Mouse (Mus musculus) heart, embryonic 11.5 days (tissue): ENCODE data around the gene Gm8113. TPM values are rescaled to one million over a fixed set of nuclear protein-coding genes. Genes with fewer than 3 reads are reported as not detected.
"Not testable (repeated sequence)": the region's sequence is repeated elsewhere in the genome, so short reads cannot be mapped to it uniquely, and the experiment has no call there.

Experiments used
- ATAC-seq: fragments of 200-750 bp; cut with Nextera tagmentation; replicated peaks from 2 replicates; pipeline ENCODE4 v1.8.0; 2017; ENCODE audit warnings: moderate library complexity; ENCODE audit not compliant: insufficient number of reproducible peaks, low FRiP score, low TSS enrichment
- H3K27ac ChIP-seq: fragments of 300-500 bp; sonication (generic); 2 replicates; pipeline ENCODE4 v1.5.1; 2014; ENCODE audit warnings: mild to moderate bottlenecking, low read depth, low read length
- H3K27me3 ChIP-seq: fragments of 300-500 bp; sonication (generic); 2 replicates; pipeline ENCODE4 v1.6.1; 2014; ENCODE audit warnings: mild to moderate bottlenecking, low read length, mixed read lengths; ENCODE audit not compliant: control insufficient read depth, insufficient read depth
- H3K36me3 ChIP-seq: fragments of 300-500 bp; sonication (generic); 2 replicates; pipeline ENCODE4 v1.6.1; 2014; ENCODE audit warnings: mild to moderate bottlenecking, low read length, moderate library complexity, mixed read lengths; ENCODE audit not compliant: control insufficient read depth, insufficient read depth
- H3K4me1 ChIP-seq: fragments of 300-500 bp; sonication (generic); 2 replicates; pipeline ENCODE4 v1.6.1; 2014; ENCODE audit warnings: low read length; ENCODE audit not compliant: control insufficient read depth, insufficient read depth
- H3K4me2 ChIP-seq: fragments of 300-500 bp; sonication (generic); 2 replicates; pipeline ENCODE4 v1.6.1; 2014; ENCODE audit warnings: mild to moderate bottlenecking, moderate library complexity
- H3K4me3 ChIP-seq: fragments of 300-500 bp; sonication (generic); 2 replicates; pipeline ENCODE4 v1.5.1; 2014; ENCODE audit warnings: low read depth, low read length
- H3K9ac ChIP-seq: fragments of 300-500 bp; sonication (generic); 2 replicates; pipeline ENCODE4 v1.6.1; 2014; ENCODE audit warnings: mild to moderate bottlenecking, low read depth, low read length, moderate library complexity
- H3K9me3 ChIP-seq: fragments of 300-500 bp; sonication (generic); replicated peaks from 2 replicates; pipeline ENCODE4 v1.6.1; 2016; ENCODE audit warnings: low read length; ENCODE audit not compliant: control insufficient read depth
- WGBS: fragments of 180-500 bp; shearing (Covaris S2); extraction: QIAGEN DNeasy Blood & Tissue Kit; methylation state at CpG from one replicate; pipeline ENCODE4 v1.1.7; 2014; ENCODE audit not compliant: insufficient replicate concordance; 5-methylcytosine and 5-hydroxymethylcytosine counted together
- polyA plus RNA-seq: library from polyadenylated mRNA; unstranded; fragments of >200 nt; fragmentation: Nextera tagmentation; extraction: Ambion mirVana; gene quantifications from 2 replicates; pipeline ENCODE4 v1.2.1, GENCODE M21; 2014

Gm8113 gene
- polyA plus RNA-seq, 1 experiment from 2014 or later = 27.7 TPM

- not testable (repeated sequence) for H3K9ac ChIP-seq, H3K27me3 ChIP-seq, ATAC-seq, H3K4me1 ChIP-seq, H3K36me3 ChIP-seq, H3K4me2 ChIP-seq, H3K9me3 ChIP-seq, H3K4me3 ChIP-seq, H3K27ac ChIP-seq
- 78% methylated on average over 3 of the region's 3 CpGs for WGBS
Observed at GRCm38 (mm10) chr14:43923459-43923858, 1.7 kb upstream of the Gm8113 start, which contains the start of gene Ear10. Gene Ear10 (minus strand): TSS chr14:43923559.

GRCm38 (mm10) chr14:43925404-43925950 is 287 bp downstream of the Gm8113 start:
- H3K27ac ChIP-seq = peak overlapping the region; percentile 91
- H3K9ac ChIP-seq = peak overlapping the region; percentile 80
- H3K27me3 ChIP-seq, H3K9me3 ChIP-seq, H3K36me3 ChIP-seq, H3K4me1 ChIP-seq: not testable (repeated sequence)
- H3K4me3 ChIP-seq = peak overlapping the region; percentile 46
- peak overlapping the region; percentile 58 for H3K4me2 ChIP-seq
- 0 out of 2 replicates have a peak, but pooled peaks have one; percentile 55 for ATAC-seq
- 5% methylated on average over 21 of the region's 21 CpGs for WGBS

- not testable (repeated sequence) for H3K9ac ChIP-seq, H3K4me3 ChIP-seq, H3K27me3 ChIP-seq, ATAC-seq, H3K9me3 ChIP-seq, H3K4me2 ChIP-seq, H3K36me3 ChIP-seq, H3K27ac ChIP-seq, H3K4me1 ChIP-seq
- 12% methylated on average over 8 of the region's 8 CpGs for WGBS
Observed at GRCm38 (mm10) chr14:43932991-43933390, 7.8 kb downstream of the Gm8113 start.

DNA sequence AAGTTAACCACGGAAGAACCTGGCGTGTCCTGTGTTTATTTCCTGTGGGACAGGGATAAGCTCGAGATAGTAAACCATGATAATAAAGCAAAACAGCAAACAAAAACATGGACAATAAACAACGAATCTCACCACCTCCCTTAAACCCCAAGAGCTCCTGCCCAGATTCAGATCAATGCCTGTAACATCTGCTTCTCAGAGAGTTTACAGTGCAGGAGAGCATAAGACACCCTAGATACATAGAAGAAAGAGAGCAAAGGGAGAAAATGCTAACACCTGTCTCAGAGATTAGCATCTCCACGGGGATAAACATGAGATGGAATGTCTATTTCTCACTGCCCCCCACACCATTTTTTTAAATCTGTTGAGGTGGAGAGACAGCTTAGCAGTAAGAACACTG is 8.2 kb downstream of the Gm8113 start:
- not testable (repeated sequence) for ATAC-seq, H3K4me1 ChIP-seq, H3K4me2 ChIP-seq, H3K27me3 ChIP-seq, H3K36me3 ChIP-seq, H3K4me3 ChIP-seq, H3K27ac ChIP-seq, H3K9ac ChIP-seq, H3K9me3 ChIP-seq
- WGBS = 54% methylated on average over 5 of the region's 5 CpGs

DNA sequence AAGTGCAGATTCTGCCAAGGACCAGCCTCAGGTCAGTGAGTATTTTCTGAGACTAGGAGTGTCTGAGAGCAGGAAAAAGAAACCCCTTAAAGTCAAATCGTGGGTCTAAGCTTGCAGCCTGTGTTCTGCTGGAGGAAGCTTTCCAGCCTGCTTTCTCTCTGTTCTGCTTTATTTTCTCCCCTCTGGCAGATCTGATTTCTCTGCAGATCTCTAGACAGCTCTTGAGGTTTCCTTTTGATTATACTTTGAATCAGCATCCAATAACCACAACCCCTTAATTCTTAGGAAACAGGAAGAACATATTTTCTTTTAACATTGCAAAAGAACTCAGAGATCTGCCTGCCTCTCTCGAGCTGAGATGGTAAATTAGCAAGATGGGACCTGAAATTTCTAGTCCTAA is 28.2 kb downstream of the Gm8113 start:
- WGBS = 56% methylated on average over 2 of the region's 2 CpGs
- H3K4me1 ChIP-seq, ATAC-seq, H3K27ac ChIP-seq, H3K4me2 ChIP-seq, H3K9ac ChIP-seq, H3K36me3 ChIP-seq, H3K9me3 ChIP-seq, H3K27me3 ChIP-seq, H3K4me3 ChIP-seq: not testable (repeated sequence)

DNA sequence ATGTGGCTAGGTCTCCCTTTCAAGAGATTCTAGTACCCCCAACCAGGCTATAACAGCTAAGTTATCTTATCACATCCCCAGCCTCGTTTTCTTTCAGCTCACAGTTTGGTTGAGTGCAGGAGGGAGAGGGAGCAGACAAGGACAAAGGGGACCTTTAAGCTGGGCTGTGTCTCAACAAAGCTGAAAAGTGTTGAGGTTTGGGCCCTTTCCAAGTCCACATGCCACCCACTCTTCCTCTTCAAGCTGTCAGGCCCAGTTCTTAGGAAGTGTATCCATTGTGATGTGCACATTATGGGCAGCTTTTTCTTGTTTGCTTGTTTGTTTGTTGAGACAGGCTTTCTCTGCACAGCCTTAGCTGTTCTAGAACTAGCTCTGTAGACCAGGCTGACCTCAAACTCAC is 29.9 kb downstream of the Gm8113 start:
- not testable (repeated sequence) for ATAC-seq, H3K4me1 ChIP-seq, H3K4me3 ChIP-seq, H3K9me3 ChIP-seq, H3K27ac ChIP-seq, H3K36me3 ChIP-seq, H3K4me2 ChIP-seq, H3K27me3 ChIP-seq, H3K9ac ChIP-seq
- WGBS = no CpG with 5 or more reads among the region's 1 CpGs

DNA sequence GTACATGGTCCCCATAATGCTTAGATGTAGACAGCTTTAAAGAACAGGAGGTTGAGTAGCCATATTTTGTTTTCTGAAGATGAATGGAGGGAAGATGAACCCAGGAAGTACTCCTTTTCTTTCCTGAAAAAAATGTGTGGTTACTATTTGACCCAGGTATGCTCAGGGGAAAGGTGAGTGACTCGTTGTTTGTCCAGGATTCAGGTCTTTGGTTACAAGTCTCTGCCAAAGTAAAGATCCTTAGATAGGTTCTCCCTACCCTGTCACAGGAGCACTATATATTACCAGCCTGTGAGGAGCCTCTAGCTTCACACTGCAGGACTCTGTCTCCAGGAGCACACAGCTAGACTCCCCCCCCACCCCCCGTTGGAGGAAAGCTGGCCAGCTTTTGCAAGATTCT is 31.6 kb downstream of the Gm8113 start, which contains the start of gene Ang5:
Ang5 (plus strand) TSS at position 301 of the 400 bp plus-strand sequence.
- not testable (repeated sequence) for ATAC-seq, H3K4me2 ChIP-seq, H3K9ac ChIP-seq, H3K4me1 ChIP-seq, H3K9me3 ChIP-seq, H3K27me3 ChIP-seq, H3K4me3 ChIP-seq, H3K36me3 ChIP-seq, H3K27ac ChIP-seq
- no CpG with 5 or more reads among the region's 2 CpGs for WGBS

Other genes starting within 250 kb of the Gm8113 start
- gene Gm8165, start 248.2 kb upstream of the Gm8113 start, polyA plus RNA-seq = not detected in 2 replicates
- 1.2 TPM in 2 replicates for gene Gm7324, start 227.6 kb upstream of the Gm8113 start, polyA plus RNA-seq
- not detected in 2 replicates for gene Gm16506, start 197.9 kb upstream of the Gm8113 start, polyA plus RNA-seq
- not detected in 2 replicates for gene Gm6526, start 177.5 kb upstream of the Gm8113 start, polyA plus RNA-seq
- not detected in 2 replicates for gene Gm8180, start 140.6 kb upstream of the Gm8113 start, polyA plus RNA-seq
- gene Ear1, start 49.9 kb upstream of the Gm8113 start, polyA plus RNA-seq = not detected in 2 replicates
- not detected in 2 replicates for gene Ear10, start 1.8 kb upstream of the Gm8113 start, polyA plus RNA-seq
- not detected in 2 replicates for gene Ang5, start 31.7 kb downstream of the Gm8113 start, polyA plus RNA-seq
- gene Ang6, start 76.9 kb downstream of the Gm8113 start, polyA plus RNA-seq = not detected in 2 replicates
- gene Ear2, start 177.3 kb downstream of the Gm8113 start, polyA plus RNA-seq = not detected in 2 replicates
- not detected in 2 replicates for gene Gm3327, start 198.5 kb downstream of the Gm8113 start, polyA plus RNA-seq